Mouse (Mus musculus): ENCODE data around the gene Dexi. TPM values are rescaled to one million over a fixed set of nuclear protein-coding genes. Genes with fewer than 3 reads are reported as not detected.

The Dexi gene
- polyA plus RNA-seq, 1 experiment from 2014 or later, result 16.3 TPM

DNA sequence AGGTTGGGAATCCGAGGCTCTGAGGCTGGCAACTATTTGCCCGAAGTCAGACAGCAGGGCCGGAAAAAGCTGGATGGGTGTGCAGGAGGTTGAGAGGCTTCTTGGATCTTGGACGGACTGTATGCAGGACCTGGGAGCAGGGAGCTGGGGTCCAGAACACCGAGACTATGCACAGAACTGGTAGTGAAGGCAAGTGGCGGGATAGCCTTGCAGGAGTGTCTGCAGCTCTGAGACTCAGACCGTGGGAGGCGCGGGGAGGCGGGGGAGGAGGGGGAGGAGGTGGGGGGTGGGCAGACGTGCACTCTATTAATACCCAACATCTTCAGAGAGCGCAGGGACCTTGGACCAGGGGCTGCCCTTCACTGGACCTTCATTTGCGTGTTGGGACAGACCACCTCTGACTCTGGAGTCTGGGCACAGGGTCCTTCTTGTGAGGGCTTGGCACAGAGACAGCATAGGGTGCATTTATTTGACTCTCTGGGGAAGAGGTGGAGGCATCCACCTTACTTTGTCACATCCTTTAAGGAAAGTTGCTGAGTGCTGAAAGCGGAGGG is 52.9 kb downstream of the Dexi start:
- Histone ChIP-seq H3K36me3 (ENCODE audit: control insufficient read depth, insufficient read depth, low read length) (no peaks in the 10 kb centered on the region), H3K4me1 (ENCODE audit: control insufficient read depth, insufficient read depth, low read length) (peaks cover 12% of the 10 kb centered on the region), H3K9ac (ENCODE audit: low read depth, low read length) (peak overlapping the region; percentile 29; the same call in 1 of the 2 replicates), H3K4me3 (ENCODE audit: low read depth, low read length) (peak overlapping the region; percentile 32), H3K27ac (ENCODE audit: low read depth, low read length) (no peak overlapping the region), H3K4me2 (peak overlapping the region; percentile 69), H3K9me3 (replicated peaks; ENCODE audit: control insufficient read depth, low read length) (no peaks in the 10 kb centered on the region), H3K27me3 (ENCODE audit: control insufficient read depth, insufficient read depth, low read length) (peaks cover 23% of the 10 kb centered on the region)
- WGBS (ENCODE audit: insufficient replicate concordance), result 12% methylated on average over 12 of the region's 14 CpGs
- ATAC-seq (replicated peaks; ENCODE audit: insufficient number of reproducible peaks, low FRiP score, low TSS enrichment), result no peak

DNA sequence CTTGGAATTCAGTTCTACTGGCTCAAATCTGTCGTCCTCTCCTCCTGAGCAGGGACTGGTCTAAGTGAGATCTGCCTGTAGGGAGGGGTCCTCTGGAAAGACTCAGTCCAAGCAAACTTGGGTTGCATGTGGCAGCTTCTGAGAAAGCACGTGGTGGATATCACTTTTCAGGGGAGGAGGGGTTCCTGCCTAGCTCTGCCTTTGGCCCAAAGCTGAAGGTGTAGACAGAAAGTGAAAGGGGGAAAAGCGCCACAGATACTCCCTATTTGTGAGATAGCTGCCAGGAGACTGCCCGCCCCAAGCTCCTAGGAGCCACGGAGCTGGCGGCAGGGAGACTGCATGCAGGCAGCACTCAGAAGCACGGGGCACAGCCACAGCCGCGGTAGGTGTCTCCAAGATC is 53.4 kb downstream of the Dexi start:
- 6% methylated on average over 9 of the region's 9 CpGs for WGBS (ENCODE audit: insufficient replicate concordance)
- H3K9me3 ChIP-seq (replicated peaks; ENCODE audit: control insufficient read depth, low read length), result no peaks in the 10 kb centered on the region
- ATAC-seq (replicated peaks; ENCODE audit: insufficient number of reproducible peaks, low FRiP score, low TSS enrichment), result no peak
- H3K27me3 ChIP-seq (ENCODE audit: control insufficient read depth, insufficient read depth, low read length), result peaks cover 23% of the 10 kb centered on the region
- peak overlapping the region; percentile 69 for H3K4me2 ChIP-seq
- H3K36me3 ChIP-seq (ENCODE audit: control insufficient read depth, insufficient read depth, low read length), result no peaks in the 10 kb centered on the region
- H3K4me1 ChIP-seq (ENCODE audit: control insufficient read depth, insufficient read depth, low read length), result peaks cover 12% of the 10 kb centered on the region
- peak overlapping the region; percentile 32 for H3K4me3 ChIP-seq (ENCODE audit: low read depth, low read length)
- H3K27ac ChIP-seq (ENCODE audit: low read depth, low read length), result no peak overlapping the region
- peak overlapping the region; percentile 29; the same call in 1 of the 2 replicates for H3K9ac ChIP-seq (ENCODE audit: low read depth, low read length)

- H3K9me3 ChIP-seq (replicated peaks; ENCODE audit: control insufficient read depth, low read length), result no peaks in the 10 kb centered on the region
- no peak overlapping the region for H3K4me3 ChIP-seq (ENCODE audit: low read depth, low read length)
- H3K4me1 ChIP-seq (ENCODE audit: control insufficient read depth, insufficient read depth, low read length), result peaks cover 12% of the 10 kb centered on the region
- 77% methylated on average over 7 of the region's 7 CpGs for WGBS (ENCODE audit: insufficient replicate concordance)
- H3K4me2 ChIP-seq, result peak overlapping the region; percentile 69; the same call in 1 of the 2 replicates
- H3K9ac ChIP-seq (ENCODE audit: low read depth, low read length), result no peak overlapping the region
- H3K27ac ChIP-seq (ENCODE audit: low read depth, low read length), result no peak overlapping the region
- no peak for ATAC-seq (replicated peaks; ENCODE audit: insufficient number of reproducible peaks, low FRiP score, low TSS enrichment)
- no peaks in the 10 kb centered on the region for H3K36me3 ChIP-seq (ENCODE audit: control insufficient read depth, insufficient read depth, low read length)
- peaks cover 26% of the 10 kb centered on the region for H3K27me3 ChIP-seq (ENCODE audit: control insufficient read depth, insufficient read depth, low read length)
Measured at GRCm38 (mm10) chr16:10488769-10489481, 53.9 kb downstream of the Dexi start.

- H3K9me3 ChIP-seq (replicated peaks; ENCODE audit: control insufficient read depth, low read length), result no peaks in the 10 kb centered on the region
- no peak overlapping the region for H3K4me2 ChIP-seq
- H3K27ac ChIP-seq (ENCODE audit: low read depth, low read length), result no peak overlapping the region
- no peak overlapping the region for H3K4me3 ChIP-seq (ENCODE audit: low read depth, low read length)
- peaks cover 26% of the 10 kb centered on the region for H3K27me3 ChIP-seq (ENCODE audit: control insufficient read depth, insufficient read depth, low read length)
- ATAC-seq (replicated peaks; ENCODE audit: insufficient number of reproducible peaks, low FRiP score, low TSS enrichment), result no peak
- no peak overlapping the region for H3K9ac ChIP-seq (ENCODE audit: low read depth, low read length)
- no peaks in the 10 kb centered on the region for H3K36me3 ChIP-seq (ENCODE audit: control insufficient read depth, insufficient read depth, low read length)
- WGBS (ENCODE audit: insufficient replicate concordance), result 73% methylated on average over 8 of the region's 8 CpGs
- H3K4me1 ChIP-seq (ENCODE audit: control insufficient read depth, insufficient read depth, low read length), result peaks cover 12% of the 10 kb centered on the region
Measured at GRCm38 (mm10) chr16:10487895-10488493, 54.9 kb downstream of the Dexi start.

- Histone ChIP-seq H3K27me3 (ENCODE audit: control insufficient read depth, insufficient read depth, low read length) (peaks cover 26% of the 10 kb centered on the region), H3K4me2 (no peak overlapping the region), H3K9ac (ENCODE audit: low read depth, low read length) (no peak overlapping the region), H3K27ac (ENCODE audit: low read depth, low read length) (no peak overlapping the region), H3K36me3 (ENCODE audit: control insufficient read depth, insufficient read depth, low read length) (no peaks in the 10 kb centered on the region), H3K9me3 (replicated peaks; ENCODE audit: control insufficient read depth, low read length) (no peaks in the 10 kb centered on the region), H3K4me3 (ENCODE audit: low read depth, low read length) (no peak overlapping the region), H3K4me1 (ENCODE audit: control insufficient read depth, insufficient read depth, low read length) (peaks cover 12% of the 10 kb centered on the region)
- 69% methylated on average over 3 of the region's 3 CpGs for WGBS (ENCODE audit: insufficient replicate concordance)
- ATAC-seq (replicated peaks; ENCODE audit: insufficient number of reproducible peaks, low FRiP score, low TSS enrichment), result no peak
Measured at GRCm38 (mm10) chr16:10486993-10487392, 55.9 kb downstream of the Dexi start.

DNA sequence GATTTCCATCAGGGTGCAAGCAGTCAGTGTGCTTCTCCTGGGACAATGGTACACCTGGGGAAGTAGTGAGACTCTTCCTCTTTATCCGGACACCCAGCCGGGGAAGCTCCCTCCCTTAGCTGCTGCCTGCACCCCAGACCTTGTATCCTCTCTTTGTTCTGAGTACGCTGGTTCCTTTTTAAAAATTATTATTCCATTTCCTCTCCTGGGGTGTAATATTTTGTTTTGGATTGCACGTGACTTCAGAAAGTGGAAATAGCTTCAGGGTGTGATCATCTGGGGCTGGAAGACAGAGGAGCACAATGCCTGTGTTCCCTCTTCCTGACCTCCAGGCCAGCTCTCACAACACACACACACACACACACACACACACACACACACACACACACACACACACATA is 60.5 kb downstream of the Dexi start:
- no peak for ATAC-seq (replicated peaks; ENCODE audit: insufficient number of reproducible peaks, low FRiP score, low TSS enrichment)
- Histone ChIP-seq H3K4me2 (no peak overlapping the region), H3K9ac (ENCODE audit: low read depth, low read length) (no peak overlapping the region), H3K27me3 (ENCODE audit: control insufficient read depth, insufficient read depth, low read length) (0 out of 2 replicates have a peak, but pooled peaks cover 3% of the 10 kb centered on the region), H3K4me3 (ENCODE audit: low read depth, low read length) (no peak overlapping the region), H3K4me1 (ENCODE audit: control insufficient read depth, insufficient read depth, low read length) (no peaks in the 10 kb centered on the region), H3K9me3 (replicated peaks; ENCODE audit: control insufficient read depth, low read length) (no peaks in the 10 kb centered on the region), H3K36me3 (ENCODE audit: control insufficient read depth, insufficient read depth, low read length) (no peaks in the 10 kb centered on the region), H3K27ac (ENCODE audit: low read depth, low read length) (no peak overlapping the region)
- 61% methylated on average over 4 of the region's 4 CpGs for WGBS (ENCODE audit: insufficient replicate concordance)

DNA sequence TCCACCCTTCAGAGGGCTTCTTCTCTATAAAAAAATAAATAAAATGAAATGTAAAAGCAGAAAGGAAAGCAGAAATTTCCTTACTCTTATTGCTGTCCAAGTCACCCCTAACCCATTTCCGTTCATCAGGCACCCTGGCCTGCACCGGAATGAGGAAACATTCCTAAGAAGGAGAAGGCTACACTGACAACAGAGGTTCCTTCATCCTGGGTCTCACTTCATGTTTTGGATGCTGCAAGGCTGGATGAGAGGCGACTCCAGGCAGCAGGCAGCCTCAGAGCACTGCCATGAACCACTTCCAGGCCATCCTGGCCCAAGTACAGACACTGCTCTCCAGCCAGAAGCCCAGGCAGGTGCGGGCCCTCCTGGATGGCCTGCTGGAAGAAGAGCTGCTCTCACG is 63.0 kb downstream of the Dexi start, which contains the start of gene Ciita:
Gene Ciita, plus strand, starts transcription at position 203 of the 400 bp plus-strand sequence.
- Histone ChIP-seq H3K27me3 (ENCODE audit: control insufficient read depth, insufficient read depth, low read length) (0 out of 2 replicates have a peak, but pooled peaks cover 3% of the 10 kb centered on the region), H3K9ac (ENCODE audit: low read depth, low read length) (no peak within 1 kb of the TSS), H3K4me2 (no peak within 1 kb of the TSS), H3K27ac (ENCODE audit: low read depth, low read length) (no peak within 1 kb of the TSS), H3K9me3 (replicated peaks; ENCODE audit: control insufficient read depth, low read length) (no peaks in the 10 kb centered on the region), H3K4me3 (ENCODE audit: low read depth, low read length) (no peak within 1 kb of the TSS), H3K36me3 (ENCODE audit: control insufficient read depth, insufficient read depth, low read length) (no peaks in the 10 kb centered on the region), H3K4me1 (ENCODE audit: control insufficient read depth, insufficient read depth, low read length) (no peaks in the 10 kb centered on the region)
- ATAC-seq (replicated peaks; ENCODE audit: insufficient number of reproducible peaks, low FRiP score, low TSS enrichment), result no peak
- 71% methylated on average over 5 of the region's 5 CpGs for WGBS (ENCODE audit: insufficient replicate concordance)

GRCm38 (mm10) chr16:10475919-10476318 is 66.9 kb downstream of the Dexi start:
- Histone ChIP-seq H3K36me3 (ENCODE audit: control insufficient read depth, insufficient read depth, low read length) (no peaks in the 10 kb centered on the region), H3K27ac (ENCODE audit: low read depth, low read length) (no peak overlapping the region), H3K27me3 (ENCODE audit: control insufficient read depth, insufficient read depth, low read length) (no peaks in the 10 kb centered on the region), H3K4me3 (ENCODE audit: low read depth, low read length) (no peak overlapping the region), H3K9me3 (replicated peaks; ENCODE audit: control insufficient read depth, low read length) (no peaks in the 10 kb centered on the region), H3K4me2 (no peak overlapping the region), H3K9ac (ENCODE audit: low read depth, low read length) (no peak overlapping the region), H3K4me1 (ENCODE audit: control insufficient read depth, insufficient read depth, low read length) (no peaks in the 10 kb centered on the region)
- WGBS (ENCODE audit: insufficient replicate concordance), result 63% methylated on average over 2 of the region's 2 CpGs
- ATAC-seq (replicated peaks; ENCODE audit: insufficient number of reproducible peaks, low FRiP score, low TSS enrichment), result no peak

Measured in heart, embryonic 11.5 days (tissue).